Mouse (Mus musculus): Measurements from ENCODE around the gene Gm20662. TPM values are rescaled to one million over a fixed set of nuclear protein-coding genes. Genes with fewer than 3 reads are reported as not detected.
A peak's percentile ranks its signal among the peaks of the same experiment; 100 is the strongest.

Gm20662 gene
- polyA plus RNA-seq, 2 experiments, result 0.76 to 6.8 TPM

- H3K9ac ChIP-seq (ENCODE audit: low read depth, low read length, severe bottlenecking), result peak overlapping the region; percentile 59
- H3K4me3 ChIP-seq (replicated peaks; ENCODE audit: low read length), result peak overlapping the region; percentile 68
- no peaks in the 10 kb centered on the region for H3K9me3 ChIP-seq (ENCODE audit: control insufficient read depth, low read length)
- TF ChIP-seq POLR2A (IDR thresholded peaks at IDR 0.05; ENCODE audit: borderline replicate concordance, extremely low read depth, insufficient read depth, insufficient read length), result peak; percentile 73; the same call in 1 of the 2 replicates
- peak overlapping the region; percentile 65; the same call in 1 of the 2 replicates for H3K27ac ChIP-seq (replicated peaks; ENCODE audit: low read depth, low read length)
- ATAC-seq (ENCODE audit: low FRiP score, low read depth), result peak; percentile 94
- H3K4me1 ChIP-seq (ENCODE audit: control insufficient read depth, insufficient read depth, low read length), result peaks cover 3% of the 10 kb centered on the region; the same call in 1 of the 2 replicates
- H3K27me3 ChIP-seq (ENCODE audit: control insufficient read depth, insufficient read depth, low read length), result no peaks in the 10 kb centered on the region
- peak overlapping the region; percentile 78 for H3K4me2 ChIP-seq (replicated peaks; ENCODE audit: low read depth, low read length, severe bottlenecking)
- DNase-seq (ENCODE audit: low spot score), result peak; percentile 95
- no peaks in the 10 kb centered on the region; the same call in 1 of the 2 replicates for H3K36me3 ChIP-seq (ENCODE audit: control insufficient read depth, insufficient read depth, low read length)
- 11% methylated on average over 45 of the region's 45 CpGs for WGBS
Observed at GRCm38 (mm10) chr9:107950460-107951355, 45.4 kb upstream of the Gm20662 start.

GRCm38 (mm10) chr9:107955613-107956289, 40.4 kb upstream of the Gm20662 start:
- TF ChIP-seq POLR2A (IDR thresholded peaks at IDR 0.05; ENCODE audit: borderline replicate concordance, extremely low read depth, insufficient read depth, insufficient read length), result no peak
- no peak overlapping the region for H3K9ac ChIP-seq (ENCODE audit: low read depth, low read length, severe bottlenecking)
- no peaks in the 10 kb centered on the region for H3K9me3 ChIP-seq (ENCODE audit: control insufficient read depth, low read length)
- no peak overlapping the region for H3K27ac ChIP-seq (replicated peaks; ENCODE audit: low read depth, low read length)
- no peak overlapping the region for H3K4me2 ChIP-seq (replicated peaks; ENCODE audit: low read depth, low read length, severe bottlenecking)
- no peak overlapping the region for H3K4me3 ChIP-seq (replicated peaks; ENCODE audit: low read length)
- H3K36me3 ChIP-seq (ENCODE audit: control insufficient read depth, insufficient read depth, low read length), result peaks cover 16% of the 10 kb centered on the region; the same call in 1 of the 2 replicates
- WGBS, result 77% methylated on average over 6 of the region's 6 CpGs
- no peaks in the 10 kb centered on the region for H3K27me3 ChIP-seq (ENCODE audit: control insufficient read depth, insufficient read depth, low read length)
- ATAC-seq (ENCODE audit: low FRiP score, low read depth) (no peak), DNase-seq (ENCODE audit: low spot score) (no peak)
- peaks cover 3% of the 10 kb centered on the region; the same call in 1 of the 2 replicates for H3K4me1 ChIP-seq (ENCODE audit: control insufficient read depth, insufficient read depth, low read length)

- 60% methylated on average over 6 of the region's 6 CpGs for WGBS
- Histone ChIP-seq H3K27ac (replicated peaks; ENCODE audit: low read depth, low read length) (no peak overlapping the region), H3K27me3 (ENCODE audit: control insufficient read depth, insufficient read depth, low read length) (no peaks in the 10 kb centered on the region), H3K9me3 (ENCODE audit: control insufficient read depth, low read length) (no peaks in the 10 kb centered on the region), H3K4me1 (ENCODE audit: control insufficient read depth, insufficient read depth, low read length) (no peaks in the 10 kb centered on the region), H3K4me2 (replicated peaks; ENCODE audit: low read depth, low read length, severe bottlenecking) (no peak overlapping the region), H3K4me3 (replicated peaks; ENCODE audit: low read length) (no peak overlapping the region), H3K9ac (ENCODE audit: low read depth, low read length, severe bottlenecking) (no peak overlapping the region), H3K36me3 (ENCODE audit: control insufficient read depth, insufficient read depth, low read length) (peaks cover 25% of the 10 kb centered on the region)
- ATAC-seq (ENCODE audit: low FRiP score, low read depth), result no peak
- TF ChIP-seq POLR2A (IDR thresholded peaks at IDR 0.05; ENCODE audit: borderline replicate concordance, extremely low read depth, insufficient read depth, insufficient read length), result no peak
- no peak for DNase-seq (ENCODE audit: low spot score)
Observed at GRCm38 (mm10) chr9:107957141-107957540, 39.0 kb upstream of the Gm20662 start.

GRCm38 (mm10) chr9:107959896-107960295, 36.3 kb upstream of the Gm20662 start:
- no peak for TF ChIP-seq POLR2A (IDR thresholded peaks at IDR 0.05; ENCODE audit: borderline replicate concordance, extremely low read depth, insufficient read depth, insufficient read length)
- H3K36me3 ChIP-seq (ENCODE audit: control insufficient read depth, insufficient read depth, low read length), result peaks cover 28% of the 10 kb centered on the region

GRCm38 (mm10) chr9:107960928-107961327, 35.2 kb upstream of the Gm20662 start:
- TF ChIP-seq POLR2A (IDR thresholded peaks at IDR 0.05; ENCODE audit: borderline replicate concordance, extremely low read depth, insufficient read depth, insufficient read length), result no peak
- H3K27me3 ChIP-seq (ENCODE audit: control insufficient read depth, insufficient read depth, low read length), result no peaks in the 10 kb centered on the region
- DNase-seq (ENCODE audit: low spot score) (no peak), ATAC-seq (ENCODE audit: low FRiP score, low read depth) (no peak)
- peaks cover 28% of the 10 kb centered on the region for H3K36me3 ChIP-seq (ENCODE audit: control insufficient read depth, insufficient read depth, low read length)
- H3K4me3 ChIP-seq (replicated peaks; ENCODE audit: low read length), result no peak overlapping the region
- H3K27ac ChIP-seq (replicated peaks; ENCODE audit: low read depth, low read length), result no peak overlapping the region
- H3K9me3 ChIP-seq (ENCODE audit: control insufficient read depth, low read length), result no peaks in the 10 kb centered on the region
- no peaks in the 10 kb centered on the region for H3K4me1 ChIP-seq (ENCODE audit: control insufficient read depth, insufficient read depth, low read length)
- H3K4me2 ChIP-seq (replicated peaks; ENCODE audit: low read depth, low read length, severe bottlenecking), result no peak overlapping the region
- no peak overlapping the region for H3K9ac ChIP-seq (ENCODE audit: low read depth, low read length, severe bottlenecking)
- WGBS, result 81% methylated on average over 4 of the region's 4 CpGs

More at GRCm38 (mm10) chr9:107959896-107960295, 36.3 kb upstream of the Gm20662 start:
- Histone ChIP-seq H3K4me1 (ENCODE audit: control insufficient read depth, insufficient read depth, low read length) (no peaks in the 10 kb centered on the region), H3K27ac (replicated peaks; ENCODE audit: low read depth, low read length) (no peak overlapping the region), H3K27me3 (ENCODE audit: control insufficient read depth, insufficient read depth, low read length) (no peaks in the 10 kb centered on the region), H3K9me3 (ENCODE audit: control insufficient read depth, low read length) (no peaks in the 10 kb centered on the region), H3K4me3 (replicated peaks; ENCODE audit: low read length) (no peak overlapping the region), H3K9ac (ENCODE audit: low read depth, low read length, severe bottlenecking) (no peak overlapping the region), H3K4me2 (replicated peaks; ENCODE audit: low read depth, low read length, severe bottlenecking) (no peak overlapping the region)
- ATAC-seq (ENCODE audit: low FRiP score, low read depth) (no peak), DNase-seq (ENCODE audit: low spot score) (no peak)
- 21% methylated on average over 6 of the region's 6 CpGs for WGBS

All from limb, embryonic 14.5 days (tissue).